Mouse (Mus musculus) right cerebral cortex, postnatal 36 days (tissue): ENCODE measurements around the gene Mrps12.

Source experiments
- DNase-seq, 2 experiments: peaks; one replicate each; pipeline ENCODE4 v3.0.0; 2022; ENCODE audit warnings: low spot score in 2 of 2, mixed read lengths in 1 of 2

Mrps12 gene

DNA sequence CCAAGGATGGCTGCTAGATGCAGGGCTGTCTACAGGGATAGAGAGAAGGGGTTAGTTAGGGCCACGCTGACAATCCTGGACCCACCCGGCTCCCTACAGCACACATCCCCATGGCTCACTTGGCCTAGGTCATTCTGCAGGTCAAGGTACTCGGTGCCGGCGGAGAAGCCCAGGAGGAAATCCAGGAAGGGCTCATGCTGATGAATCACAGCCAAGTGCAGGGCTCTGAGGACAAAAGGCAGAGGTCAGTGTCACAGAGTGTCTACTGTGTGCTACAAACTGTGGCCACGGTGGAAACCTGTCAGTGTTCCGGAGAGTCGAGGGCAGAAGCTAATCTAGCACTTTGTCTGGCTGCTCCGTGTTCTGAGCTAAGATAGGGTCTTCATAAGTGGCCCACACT is 20.3 kb upstream of the Mrps12 start:
- DNase-seq = no peak

DNA sequence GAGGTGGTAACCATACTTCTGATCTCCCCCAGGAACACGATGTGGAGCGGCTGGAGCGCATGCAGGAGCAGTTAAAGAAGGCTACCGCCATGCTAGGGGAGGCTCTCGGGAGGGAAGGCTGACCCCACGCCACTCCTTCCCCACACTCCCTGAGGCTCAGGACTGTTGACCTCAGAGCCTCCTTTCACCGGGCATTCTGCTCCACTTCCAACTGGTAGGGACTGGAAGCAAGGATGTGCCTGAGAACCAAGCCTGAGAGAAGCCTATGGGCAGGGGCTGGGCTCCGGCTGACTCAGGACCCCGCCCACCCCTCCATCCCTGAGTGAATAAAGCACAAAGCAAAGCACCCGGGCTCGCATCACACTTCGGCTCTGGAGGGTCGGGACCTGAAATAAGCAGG is 17.0 kb upstream of the Mrps12 start:
- DNase-seq = no peak

DNA sequence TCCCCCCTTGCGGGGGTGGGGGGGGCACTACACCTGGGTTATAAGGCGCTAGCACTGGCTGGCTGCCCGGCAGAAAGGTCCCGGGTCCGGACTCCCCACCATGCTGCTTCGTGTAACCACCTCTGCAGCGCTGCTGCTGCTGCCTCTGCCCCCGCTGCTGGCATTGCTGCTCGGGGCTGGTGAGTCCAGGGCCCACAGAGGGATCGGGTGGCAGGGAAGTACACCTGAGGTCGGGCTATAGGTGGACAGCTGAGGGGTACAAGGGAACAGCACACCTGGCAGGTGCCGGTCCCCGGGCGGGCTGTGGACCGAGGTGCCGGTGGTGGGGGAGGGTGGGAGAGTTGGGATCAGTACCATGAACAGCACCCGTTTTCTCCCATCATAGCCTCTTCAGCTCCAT is 14.5 kb upstream of the Mrps12 start, which contains the start of gene Ccer2:
Gene Ccer2 (plus strand): TSS at position 96 of the 400 bp plus-strand sequence.
- no peak for DNase-seq

DNA sequence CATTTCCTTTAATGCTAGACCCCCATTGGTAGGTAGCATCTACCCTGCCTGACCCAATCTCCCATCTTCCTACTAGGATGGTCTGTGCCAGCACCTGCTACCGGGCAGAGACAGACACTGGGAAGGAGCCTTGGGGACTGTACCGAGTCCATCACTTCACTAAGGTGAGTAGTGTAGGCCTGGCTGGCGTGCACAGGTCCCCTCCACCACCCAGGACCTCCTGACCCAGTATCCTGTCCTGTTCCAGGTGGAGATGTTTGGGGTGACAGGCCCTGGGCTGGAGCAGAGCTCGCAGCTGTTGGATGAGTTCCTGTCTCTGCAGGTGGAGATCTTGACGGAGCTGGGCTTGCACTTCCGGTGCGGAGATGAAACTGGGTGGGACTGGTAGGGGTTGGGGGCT is 8.3 kb upstream of the Mrps12 start:
- DNase-seq = no peak

DNA sequence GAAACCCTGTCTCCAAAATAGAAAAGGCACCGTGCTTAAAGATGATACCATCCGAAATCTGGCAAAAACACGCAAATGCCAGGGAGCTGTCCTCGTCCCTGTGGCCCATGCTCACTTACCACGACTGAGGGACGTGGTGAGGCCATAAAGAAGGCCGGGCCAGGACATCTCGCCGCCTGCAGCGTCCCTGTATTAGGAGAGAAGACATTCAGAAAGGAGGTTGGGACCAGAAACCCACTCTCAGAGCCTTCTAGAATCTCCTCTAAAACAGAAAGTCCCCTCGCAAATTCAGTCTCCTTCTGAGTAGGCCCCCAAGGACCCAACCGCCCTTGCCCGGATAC is 282 bp downstream of the Mrps12 start:
- DNase-seq = no peak

DNA sequence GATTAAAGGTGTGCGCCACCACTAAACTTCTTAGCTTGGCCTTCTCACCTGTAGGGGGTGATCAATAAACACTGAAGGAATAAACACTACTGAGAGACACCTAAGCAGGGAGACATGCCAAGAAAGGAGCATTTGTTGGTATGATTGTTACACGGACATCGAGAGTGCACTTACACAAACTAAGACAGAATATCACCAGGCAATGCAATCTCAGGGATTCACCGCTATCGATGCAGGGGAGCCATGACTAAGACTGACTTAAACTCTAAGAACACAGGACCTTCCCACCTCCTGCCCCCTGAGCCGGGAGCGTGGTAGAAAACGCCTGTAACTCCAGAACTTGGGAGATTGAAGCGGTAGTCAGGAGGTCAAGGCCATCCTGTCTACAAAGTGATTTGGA is 671 bp downstream of the Mrps12 start:
- no peak for DNase-seq

DNA sequence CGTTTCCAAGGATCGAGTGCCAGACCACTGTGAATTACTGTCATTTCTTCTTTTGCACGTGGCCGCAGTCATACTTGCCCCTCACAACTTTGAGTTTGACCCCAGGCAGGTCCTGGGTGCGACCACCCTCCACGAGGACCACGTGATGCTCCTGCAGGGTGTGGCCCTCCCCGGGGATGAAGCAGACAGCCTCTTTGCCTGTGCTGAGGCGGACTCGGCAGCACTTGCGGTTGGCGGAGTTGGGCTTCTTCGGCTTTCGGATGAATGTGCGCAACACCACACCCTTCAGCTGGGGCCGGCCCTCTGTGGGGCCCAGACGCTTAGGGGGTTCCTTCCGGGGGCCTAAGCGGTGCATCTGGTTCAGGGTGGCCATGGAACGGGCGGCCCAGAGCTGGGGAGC is 1.8 kb downstream of the Mrps12 start:
- no peak for DNase-seq

DNA sequence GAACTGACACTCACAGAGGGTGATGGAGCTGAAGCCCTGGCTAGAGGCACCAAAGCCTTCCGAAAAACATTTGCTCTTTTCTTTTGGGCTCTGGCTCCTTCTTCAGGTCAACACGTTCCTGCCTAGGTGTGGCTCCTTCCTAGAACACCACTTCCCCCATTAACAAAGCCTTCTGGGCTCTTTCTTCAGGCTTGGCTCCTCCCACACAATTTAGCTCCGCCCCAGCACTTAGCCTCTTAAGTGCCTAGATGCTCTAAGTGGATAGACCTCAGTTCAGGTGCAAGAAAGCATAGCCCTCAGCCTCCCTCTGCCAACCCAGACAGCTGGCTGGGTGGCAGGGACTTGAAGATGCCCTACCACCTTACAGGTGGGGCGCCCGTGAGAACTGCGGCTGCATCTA is 5.9 kb downstream of the Mrps12 start:
- DNase-seq = no peak

DNA sequence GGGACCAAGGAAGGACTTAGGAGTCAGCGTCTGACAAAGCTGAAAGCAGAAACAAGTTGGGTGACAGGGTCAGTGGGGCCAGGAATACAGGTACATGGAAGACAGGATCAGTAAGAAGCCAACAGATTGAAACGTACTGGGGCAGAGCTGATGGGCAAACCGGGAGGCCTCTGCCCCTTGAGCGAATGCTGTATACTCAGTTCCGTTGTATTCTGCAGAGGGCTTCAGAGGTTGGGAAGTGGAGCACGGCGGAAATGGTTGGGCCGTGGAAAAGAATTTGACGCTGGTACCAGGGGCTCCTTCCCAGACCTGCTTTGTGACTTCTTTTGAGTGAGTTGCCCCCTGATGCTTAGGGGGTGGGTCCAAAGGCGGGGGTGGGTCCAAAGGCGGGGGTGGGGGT is 8.4 kb downstream of the Mrps12 start:
- DNase-seq = no peak

DNA sequence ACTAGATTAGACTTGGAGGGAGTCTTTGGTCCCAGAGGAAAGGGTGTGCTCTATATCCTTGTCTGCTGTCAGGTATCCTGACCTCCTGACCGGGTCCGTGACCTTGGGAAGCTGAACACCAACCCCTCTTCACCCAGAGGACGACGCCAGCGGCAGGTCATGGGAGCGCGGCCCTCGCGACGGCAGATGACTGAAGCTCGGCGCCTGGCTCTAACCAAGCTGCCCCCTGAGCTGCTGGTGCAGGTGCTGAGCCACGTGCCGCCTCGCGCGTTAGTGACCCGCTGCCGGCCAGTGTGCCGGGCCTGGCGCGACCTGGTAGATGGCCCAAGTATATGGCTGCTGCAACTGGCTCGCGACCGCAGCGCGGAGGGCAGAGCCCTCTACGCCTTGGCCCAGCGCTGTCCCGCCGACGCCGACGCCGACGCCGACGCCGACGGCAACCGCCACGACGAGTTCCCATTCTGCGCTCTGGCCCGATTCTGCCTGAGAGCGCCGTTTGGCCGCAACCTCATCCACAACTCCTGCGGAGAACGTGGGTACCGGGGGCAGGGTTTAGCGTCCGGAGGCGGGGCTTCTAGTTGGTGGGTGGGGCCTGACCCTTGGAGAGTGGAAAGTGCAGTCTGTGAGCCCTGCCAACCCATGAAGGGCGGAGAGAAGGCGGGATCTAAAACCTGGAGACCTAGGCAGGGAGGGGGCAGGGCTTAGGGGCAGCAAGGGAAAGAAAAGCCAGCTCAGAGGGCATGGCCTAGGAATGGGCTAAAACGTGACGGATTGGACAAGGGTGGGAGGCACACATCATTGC is 9.1 kb downstream of the Mrps12 start:
- DNase-seq = no peak

DNA sequence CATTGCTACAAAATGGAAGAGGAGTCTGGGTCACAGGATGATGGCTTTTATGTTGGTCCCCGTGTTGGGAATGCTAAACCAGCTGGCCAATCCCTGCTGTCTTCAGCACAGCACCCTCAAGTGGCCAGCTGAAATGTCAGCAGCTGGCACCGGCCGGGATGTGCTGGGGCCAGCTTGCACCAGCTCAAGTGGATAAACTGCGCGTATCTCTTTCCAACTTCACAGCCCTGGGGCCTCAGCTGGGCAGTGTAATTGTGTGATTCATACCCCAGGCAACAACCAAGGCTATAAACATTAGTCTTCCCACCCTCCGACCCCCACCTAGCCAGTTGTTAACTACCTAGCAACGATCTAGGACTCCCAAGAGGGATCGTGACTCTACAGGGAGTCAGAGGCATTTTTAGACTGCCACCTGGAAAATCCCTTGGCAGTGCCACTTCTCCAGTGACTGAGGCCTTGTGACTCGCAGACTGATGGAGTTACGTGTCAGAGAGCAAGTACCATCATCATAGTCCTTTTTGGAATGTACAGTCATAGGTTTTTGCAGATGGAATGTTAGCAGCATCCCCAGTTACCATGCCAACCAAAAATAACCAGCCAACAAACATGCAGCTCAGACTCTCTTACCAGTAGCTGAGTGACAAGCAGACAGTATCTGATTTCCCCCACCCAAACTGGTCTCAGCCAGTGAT is 13.8 kb downstream of the Mrps12 start:
- DNase-seq = peak; percentile 23 to 35

DNA sequence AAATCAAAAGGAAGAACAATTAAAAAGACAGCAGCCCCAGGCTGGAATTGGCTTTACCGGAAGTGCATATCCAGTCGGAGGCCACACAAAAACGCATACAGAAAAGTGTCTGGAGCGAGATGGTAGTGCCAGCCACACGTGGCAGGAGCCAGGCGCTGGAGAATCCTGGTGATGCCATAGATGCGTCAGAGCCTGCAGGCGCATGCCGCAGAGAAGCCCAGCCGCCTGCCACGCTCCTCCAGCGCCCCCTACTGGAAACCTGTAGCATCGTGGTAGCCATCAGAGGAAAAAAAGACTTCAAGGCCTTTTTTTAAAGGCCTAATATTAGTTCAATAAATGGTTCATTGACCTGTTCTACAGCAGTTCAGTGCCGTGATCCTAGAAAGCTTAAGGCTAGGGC is 15.0 kb downstream of the Mrps12 start:
- DNase-seq = peak; percentile 69 to 78

DNA sequence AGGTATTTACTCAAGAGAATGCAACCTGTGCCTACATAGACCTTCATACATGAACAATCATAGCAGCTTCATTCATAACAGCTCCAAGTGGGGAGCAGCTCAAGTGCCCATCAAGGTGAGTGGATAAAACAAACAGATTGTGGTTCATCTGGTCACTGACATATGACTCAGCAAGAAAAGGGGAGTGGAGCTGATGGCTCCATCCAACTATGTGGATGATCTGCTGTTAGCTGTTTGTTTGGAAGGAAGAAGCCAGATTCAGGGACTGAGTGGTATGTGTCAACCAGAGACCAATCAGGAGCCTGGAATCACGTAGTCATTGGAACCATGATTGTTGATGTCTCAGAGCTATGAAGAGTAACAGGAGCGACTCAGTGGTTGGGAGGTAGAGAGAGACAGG is 17.0 kb downstream of the Mrps12 start:
- no peak for DNase-seq

DNA sequence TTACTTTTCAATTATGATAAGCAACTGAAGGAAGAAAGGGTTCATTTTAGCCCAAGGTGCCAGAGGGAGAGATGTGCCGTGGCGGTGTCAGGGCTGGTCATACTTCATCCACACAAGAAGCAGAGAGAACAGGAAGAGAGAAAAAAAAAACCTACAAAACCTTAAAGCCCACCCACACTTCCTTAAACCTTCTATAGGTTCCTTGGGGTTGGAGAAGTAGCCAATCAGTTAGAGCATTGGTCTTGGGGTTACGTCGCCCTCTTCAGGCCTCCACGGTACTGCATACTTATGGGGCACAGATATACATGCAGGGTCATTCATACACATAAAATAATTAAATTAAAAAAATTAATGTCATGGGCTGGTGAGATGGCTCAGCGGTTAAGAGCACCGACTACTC is 19.5 kb downstream of the Mrps12 start:
- no peak for DNase-seq

DNA sequence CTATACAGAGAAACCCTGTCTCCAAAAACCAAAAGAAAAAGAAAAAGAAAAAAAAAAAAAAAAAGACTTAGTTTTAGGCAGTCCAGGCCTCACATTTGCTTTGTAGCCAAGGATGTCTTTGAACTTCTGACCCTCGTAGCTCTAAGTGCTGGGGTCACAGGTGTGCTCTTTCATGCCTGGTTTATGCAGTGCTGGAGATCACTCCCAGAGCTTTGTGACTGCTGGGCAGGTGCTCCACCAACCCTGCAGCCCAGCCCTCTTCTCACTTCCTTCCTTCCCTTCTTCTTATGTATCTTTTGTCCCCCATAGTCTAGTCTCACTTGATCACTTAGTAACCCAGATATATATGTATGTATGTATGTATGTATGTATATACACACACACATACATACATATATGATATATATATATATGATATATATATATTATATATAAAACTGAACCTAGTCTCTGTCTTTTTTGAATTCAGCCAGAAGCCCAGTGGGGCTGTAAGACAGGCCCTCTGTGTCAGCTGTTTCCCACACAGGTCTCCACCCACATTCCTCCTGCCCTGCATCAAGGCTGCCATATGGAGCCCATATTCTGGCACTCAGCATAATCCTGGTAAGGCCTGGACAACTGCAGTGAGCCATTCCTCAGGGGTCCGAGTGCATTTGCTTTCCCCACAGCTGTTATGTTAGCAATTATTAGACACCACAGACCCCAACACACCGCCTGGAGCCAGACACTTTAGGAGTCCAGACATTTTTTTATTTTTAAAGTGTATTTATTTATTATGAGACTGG is 20.7 kb downstream of the Mrps12 start:
- DNase-seq = no peak

DNA sequence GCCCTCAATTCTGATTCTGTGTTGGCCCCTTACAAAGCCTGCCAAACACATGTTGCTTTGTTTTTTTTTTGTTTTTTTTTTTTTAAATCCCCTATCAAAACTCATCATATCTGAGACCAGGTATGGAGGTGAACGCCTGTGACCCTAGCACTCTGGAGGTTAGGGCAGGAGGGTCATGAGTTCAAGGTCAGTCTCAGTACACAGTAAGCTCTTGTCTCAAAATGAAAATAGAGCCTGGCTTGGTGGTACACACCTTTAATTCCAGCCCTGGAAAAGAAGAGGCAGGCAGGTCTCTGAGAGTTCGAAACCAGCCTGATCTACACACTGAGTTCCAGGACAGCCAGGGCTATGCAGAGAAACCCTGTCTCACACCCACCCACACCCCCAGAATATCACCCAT is 22.0 kb downstream of the Mrps12 start:
- DNase-seq = no peak

DNA sequence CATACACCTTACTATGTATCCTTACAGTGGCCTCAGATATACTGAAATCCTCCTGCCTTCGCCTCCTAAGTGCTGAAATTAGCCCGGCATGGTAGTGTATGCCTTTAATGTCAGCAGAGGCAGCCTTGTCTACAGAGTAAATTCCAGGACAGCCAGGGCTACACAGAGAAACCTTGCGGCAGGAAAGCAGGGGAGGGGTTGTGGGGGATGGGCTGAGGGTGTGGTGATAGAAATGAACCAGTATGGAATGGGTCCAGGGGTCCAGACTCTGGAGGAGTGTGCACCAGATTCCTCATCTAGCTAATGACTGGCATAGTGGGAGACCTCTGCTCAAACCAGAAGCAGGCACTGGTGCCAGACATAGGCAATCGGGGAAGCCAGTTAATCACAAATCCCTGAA is 22.5 kb downstream of the Mrps12 start:
- no peak for DNase-seq

DNA sequence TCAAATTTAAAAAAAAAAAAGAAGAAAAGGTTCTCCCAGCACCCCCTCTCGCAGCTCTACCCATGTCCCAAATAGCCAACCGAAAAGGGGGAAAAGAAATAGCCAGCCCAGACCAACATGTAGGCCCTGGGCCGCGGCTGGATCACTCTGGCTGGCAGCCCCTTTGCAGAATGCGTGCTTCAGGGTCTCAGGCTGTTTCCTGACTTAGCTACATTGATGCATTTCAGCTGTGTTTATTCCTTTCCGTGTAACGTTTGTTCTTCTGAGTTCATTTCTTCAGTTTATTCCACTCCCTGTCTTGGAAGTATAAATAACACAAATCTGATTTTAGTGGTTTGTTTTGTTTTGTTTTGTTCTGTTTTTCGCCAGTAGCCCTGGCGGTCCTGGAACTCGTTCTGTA is 23.9 kb downstream of the Mrps12 start:
- DNase-seq = no peak

DNA sequence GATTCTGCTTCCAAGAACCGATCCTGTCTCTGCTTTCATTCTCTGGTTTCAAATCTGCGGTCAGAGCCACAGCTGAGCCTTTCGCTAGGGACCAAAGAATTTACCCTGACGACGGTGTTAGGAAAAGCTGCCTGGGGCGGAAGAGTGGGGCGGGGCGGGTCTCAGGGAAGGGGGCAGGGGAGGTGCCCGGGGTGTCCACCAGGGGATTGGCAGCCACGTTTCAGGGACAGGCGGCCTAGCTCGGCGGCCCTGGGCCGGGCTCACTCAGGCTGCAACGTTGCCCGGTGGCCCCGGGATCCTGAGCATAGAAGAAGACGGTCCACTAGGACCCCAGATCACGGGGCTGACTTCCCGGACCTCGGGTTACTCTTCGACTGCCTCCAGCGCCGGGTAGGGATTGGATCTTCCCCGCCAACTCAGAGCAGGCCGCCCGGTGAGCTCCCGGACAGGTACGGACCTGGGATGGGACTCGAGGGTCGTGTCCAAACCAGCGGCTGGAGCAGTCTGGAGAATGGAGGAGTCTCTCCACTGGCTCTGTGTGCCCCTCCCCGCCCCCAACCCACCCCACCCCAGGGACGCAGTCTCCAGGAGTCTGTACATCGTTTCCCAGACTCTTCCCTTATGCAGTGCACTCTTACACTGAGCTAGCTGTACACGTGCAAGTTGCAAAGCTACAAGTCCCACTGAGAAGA is 24.9 kb downstream of the Mrps12 start, which contains the start of gene Fbxo17:
Gene Fbxo17 (plus strand): TSS at position 215 of the 692 bp plus-strand sequence.
- DNase-seq = no peak

DNA sequence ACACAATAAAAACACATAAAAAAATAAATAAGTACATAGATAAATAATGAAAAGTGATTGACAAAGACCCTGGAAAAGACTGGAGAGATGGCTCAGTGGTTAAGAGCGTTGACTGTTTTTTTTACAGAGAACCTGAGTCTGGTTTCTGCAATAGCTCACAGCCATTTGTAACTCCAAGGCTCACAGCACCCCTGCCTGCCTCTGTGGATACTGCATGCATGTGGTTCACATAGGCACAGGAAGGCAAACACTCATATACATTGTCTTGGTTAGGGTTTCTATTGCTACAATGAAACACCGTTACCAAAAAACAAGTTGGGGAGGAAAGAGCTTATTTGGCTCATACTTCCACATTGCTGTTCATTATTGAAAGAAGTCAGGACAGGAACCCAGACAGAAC is 26.0 kb downstream of the Mrps12 start:
- no peak for DNase-seq

DNA sequence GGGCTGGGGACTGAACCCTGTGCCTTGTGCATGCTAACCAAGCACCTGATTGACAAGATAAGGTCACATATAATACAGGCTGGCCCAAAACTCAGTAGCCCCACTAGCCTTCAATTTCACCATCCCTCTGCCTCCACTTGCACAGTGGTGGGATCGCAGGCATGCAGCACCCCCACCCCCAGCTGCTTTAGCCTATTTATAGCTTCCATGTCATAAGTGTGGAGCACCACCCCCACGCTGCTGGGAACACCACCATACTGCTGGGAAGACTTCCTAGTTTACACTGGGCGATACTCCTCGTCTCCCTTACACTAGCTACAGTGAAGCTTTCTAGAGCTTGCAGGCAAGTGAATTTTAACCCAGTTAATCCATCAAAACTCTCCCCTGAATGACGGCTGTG is 27.0 kb downstream of the Mrps12 start:
- peak; percentile 49 to 56 for DNase-seq

DNA sequence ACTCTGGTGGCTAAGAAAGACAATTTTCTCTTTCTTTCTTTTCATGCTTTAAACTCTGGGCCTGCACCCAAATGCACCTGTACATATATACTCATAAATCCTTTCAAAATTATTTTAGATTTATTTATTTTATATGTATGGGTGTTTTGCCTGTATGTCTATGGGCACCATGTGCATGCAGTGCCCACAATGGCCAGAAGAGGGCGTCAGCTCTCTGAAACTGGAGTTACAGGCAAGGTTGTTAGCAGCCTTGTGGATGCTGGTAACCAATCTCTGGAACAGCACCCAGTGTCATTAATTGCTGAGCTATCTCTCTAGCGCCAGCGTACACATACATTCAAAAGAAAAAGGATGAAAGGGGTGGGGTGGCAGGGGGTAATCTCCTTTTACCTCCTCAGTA is 30.7 kb downstream of the Mrps12 start:
- no peak for DNase-seq
